Mouse (Mus musculus) lung, postnatal 0 days (tissue): ENCODE measurements around the gene Slc25a16. TPM values are rescaled to one million over a fixed set of nuclear protein-coding genes. Genes with fewer than 3 reads are reported as not detected.

ENCODE experiments used
- ATAC-seq: fragments of 200-750 bp; cut with Nextera tagmentation; 2 replicates; pipeline ENCODE4 v1.8.0; 2017; ENCODE audit warnings: moderate library complexity
- DNase-seq: peaks from one replicate; pipeline ENCODE4 v3.0.0-alpha.2; 2016; ENCODE audit warnings: low spot score
- H3K27ac ChIP-seq: fragments of 300-500 bp; sonication (generic); 2 replicates; pipeline ENCODE4 v1.5.1; 2014; ENCODE audit warnings: antibody characterized with exemption, mild to moderate bottlenecking, low read length, mixed read lengths
- H3K27me3 ChIP-seq: fragments of 300-500 bp; sonication (generic); replicated peaks from 2 replicates; pipeline ENCODE4 v1.6.1; 2014; ENCODE audit warnings: low read length, mixed read lengths; ENCODE audit not compliant: insufficient read depth
- H3K36me3 ChIP-seq: fragments of 300-500 bp; sonication (generic); 2 replicates; pipeline ENCODE4 v1.6.1; 2014; ENCODE audit warnings: low read length, mixed read lengths; ENCODE audit not compliant: insufficient read depth
- H3K4me1 ChIP-seq: fragments of 300-500 bp; sonication (generic); 2 replicates; pipeline ENCODE4 v1.6.1; 2014; ENCODE audit warnings: antibody characterized with exemption, low read depth, low read length, mixed read lengths; ENCODE audit not compliant: insufficient read depth
- H3K4me2 ChIP-seq: fragments of 300-500 bp; sonication (generic); replicated peaks from 2 replicates; pipeline ENCODE4 v1.6.1; 2014; ENCODE audit warnings: low read depth, mild to moderate bottlenecking, low read length, moderate library complexity, mixed read lengths
- H3K4me3 ChIP-seq: fragments of 300-500 bp; sonication (generic); 2 replicates; pipeline ENCODE4 v1.5.1; 2014; ENCODE audit warnings: low read depth, low read length
- H3K9ac ChIP-seq: fragments of 300-500 bp; sonication (generic); replicated peaks from 2 replicates; pipeline ENCODE4 v1.6.1; 2014; ENCODE audit warnings: low read depth, mild to moderate bottlenecking
- H3K9me3 ChIP-seq: fragments of 300-500 bp; sonication (generic); 2 replicates; pipeline ENCODE4 v1.6.1; 2016; ENCODE audit warnings: low read length, mixed read lengths
- CTCF ChIP-seq: IDR thresholded peaks from 2 replicates; pipeline ENCODE4 v1.5.1; 2016; ENCODE audit warnings: antibody characterized with exemption, mild to moderate bottlenecking
- EP300 ChIP-seq: IDR thresholded peaks from 2 replicates; pipeline ENCODE4 v1.6.1; 2016; ENCODE audit warnings: antibody characterized with exemption, mild to moderate bottlenecking, control low read depth
- WGBS: fragments of 180-500 bp; shearing (Covaris S2); extraction: QIAGEN DNeasy Blood & Tissue Kit; methylation state at CpG from one replicate; pipeline ENCODE4 v1.1.7; 2014; 5-methylcytosine and 5-hydroxymethylcytosine counted together
- polyA plus RNA-seq: library from polyadenylated mRNA; unstranded; fragments of >200 nt; fragmentation: Nextera tagmentation; extraction: Ambion mirVana; gene quantifications from 2 replicates; pipeline ENCODE4 v1.2.1, GENCODE M21; 2015

Slc25a16 gene
- polyA plus RNA-seq, 1 experiment from 2014 or later: 24.0 TPM

- H3K27me3 ChIP-seq: no peaks in the 10 kb centered on the region
- H3K4me3 ChIP-seq: no peak overlapping the region
- H3K4me1 ChIP-seq: no peaks in the 10 kb centered on the region
- H3K9ac ChIP-seq: no peak overlapping the region
- H3K36me3 ChIP-seq: no peaks in the 10 kb centered on the region
- H3K27ac ChIP-seq: no peak overlapping the region
- no peak for TF ChIP-seq EP300
- TF ChIP-seq CTCF: no peak
- WGBS: 87% methylated on average over 7 of the region's 7 CpGs
- DNase-seq: peak; percentile 49
- H3K9me3 ChIP-seq: no peaks in the 10 kb centered on the region
- no peak; the same call in 1 of the 2 replicates for ATAC-seq
- H3K4me2 ChIP-seq: no peak overlapping the region
Observed at GRCm38 (mm10) chr10:62948551-62948950, 28.1 kb downstream of the Slc25a16 start.

GRCm38 (mm10) chr10:62963956-62964355 is 43.5 kb downstream of the Slc25a16 start:
- peaks cover 5% of the 10 kb centered on the region; the same call in 1 of the 2 replicates for H3K36me3 ChIP-seq
- TF ChIP-seq CTCF: no peak
- no peak for TF ChIP-seq EP300
- H3K9me3 ChIP-seq: no peaks in the 10 kb centered on the region
- H3K27ac ChIP-seq: no peak overlapping the region
- ATAC-seq: no peak
- WGBS: 95% methylated on average over 7 of the region's 7 CpGs
- no peak overlapping the region for H3K4me3 ChIP-seq
- H3K27me3 ChIP-seq: no peaks in the 10 kb centered on the region
- DNase-seq: no peak
- no peak overlapping the region for H3K9ac ChIP-seq
- H3K4me1 ChIP-seq: no peaks in the 10 kb centered on the region
- no peak overlapping the region for H3K4me2 ChIP-seq

GRCm38 (mm10) chr10:62965796-62966195 is 45.4 kb downstream of the Slc25a16 start:
- TF ChIP-seq CTCF (no peak), EP300 (no peak)
- peaks cover 5% of the 10 kb centered on the region; the same call in 1 of the 2 replicates for H3K36me3 ChIP-seq
- H3K4me2 ChIP-seq: no peak overlapping the region
- H3K27ac ChIP-seq: no peak overlapping the region
- DNase-seq (no peak), ATAC-seq (no peak)
- no peak overlapping the region for H3K4me3 ChIP-seq
- no peaks in the 10 kb centered on the region for H3K4me1 ChIP-seq
- H3K27me3 ChIP-seq: no peaks in the 10 kb centered on the region
- 95% methylated on average over 11 of the region's 11 CpGs for WGBS
- H3K9me3 ChIP-seq: no peaks in the 10 kb centered on the region
- no peak overlapping the region for H3K9ac ChIP-seq

GRCm38 (mm10) chr10:62966291-62966690 is 45.9 kb downstream of the Slc25a16 start:
- Histone ChIP-seq H3K36me3 (peaks cover 5% of the 10 kb centered on the region; the same call in 1 of the 2 replicates), H3K27ac (no peak overlapping the region), H3K9me3 (no peaks in the 10 kb centered on the region), H3K4me3 (no peak overlapping the region), H3K4me1 (no peaks in the 10 kb centered on the region), H3K27me3 (no peaks in the 10 kb centered on the region), H3K9ac (no peak overlapping the region), H3K4me2 (no peak overlapping the region)
- DNase-seq: no peak
- TF ChIP-seq CTCF (no peak), EP300 (no peak)
- 91% methylated on average over 15 of the region's 15 CpGs for WGBS
- ATAC-seq: no peak

GRCm38 (mm10) chr10:62971821-62972220 is 51.4 kb downstream of the Slc25a16 start:
- Histone ChIP-seq H3K4me3 (no peak overlapping the region), H3K9me3 (no peaks in the 10 kb centered on the region), H3K9ac (no peak overlapping the region), H3K27me3 (no peaks in the 10 kb centered on the region), H3K36me3 (no peaks in the 10 kb centered on the region), H3K4me1 (no peaks in the 10 kb centered on the region), H3K4me2 (no peak overlapping the region), H3K27ac (no peak overlapping the region)
- DNase-seq: no peak
- WGBS: 73% methylated on average over 16 of the region's 16 CpGs
- TF ChIP-seq CTCF: 0 out of 2 replicates have a peak, but pooled peaks have one; percentile 11
- TF ChIP-seq EP300: no peak
- no peak for ATAC-seq

- Histone ChIP-seq H3K9ac (no peak overlapping the region), H3K27ac (no peak overlapping the region), H3K27me3 (no peaks in the 10 kb centered on the region), H3K9me3 (no peaks in the 10 kb centered on the region), H3K4me1 (peaks cover 3% of the 10 kb centered on the region; the same call in 1 of the 2 replicates), H3K4me3 (peak overlapping the region; percentile 90), H3K36me3 (no peaks in the 10 kb centered on the region), H3K4me2 (peak overlapping the region; percentile 82)
- TF ChIP-seq CTCF: no peak
- TF ChIP-seq EP300: no peak
- no peak for DNase-seq
- ATAC-seq: no peak
- 9% methylated on average over 10 of the region's 10 CpGs for WGBS
Observed at GRCm38 (mm10) chr10:62979667-62980038, 59.2 kb downstream of the Slc25a16 start.
